Mouse (Mus musculus): Measurements from ENCODE around the gene Adgre5. TPM values are rescaled to one million over a fixed set of nuclear protein-coding genes. Genes with fewer than 3 reads are reported as not detected.

Gene Adgre5
- polyA plus RNA-seq, 1 experiment: 79.2 TPM

DNA sequence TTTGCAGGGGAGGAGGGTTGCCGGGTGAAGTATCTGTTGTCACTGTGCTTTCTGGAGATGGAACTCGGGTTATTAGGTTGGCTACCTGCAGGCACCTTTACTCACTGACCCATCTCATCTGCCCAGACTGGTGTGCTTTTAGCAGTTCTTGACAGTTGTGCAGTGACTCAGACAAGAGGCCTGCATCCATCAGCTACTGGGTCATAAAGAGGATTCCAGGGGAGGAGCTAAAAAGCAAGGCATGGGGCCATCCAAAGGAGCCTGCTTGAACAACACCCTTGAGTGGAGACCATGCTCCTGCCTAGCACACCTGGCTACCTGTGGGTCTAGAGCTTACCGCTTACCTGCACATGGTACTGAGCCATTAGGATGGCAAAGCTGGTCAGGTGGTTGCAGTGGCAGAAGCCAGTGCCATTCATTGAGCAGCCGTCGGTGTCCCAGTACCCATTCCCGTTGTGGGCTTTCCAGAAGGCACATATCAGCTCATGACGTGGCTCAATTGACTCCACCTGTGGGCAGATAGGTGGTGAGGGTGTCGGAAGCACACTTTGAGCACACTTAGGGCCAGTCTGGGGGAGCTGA lies 15.5 kb downstream of the Adgre5 start:
- WGBS: 84% methylated on average over 8 of the region's 8 CpGs
- Histone ChIP-seq H3K4me3 (replicated peaks; ENCODE audit: control insufficient read depth, low read depth, low read length) (no peak overlapping the region), H3K4me1 (ENCODE audit: control insufficient read depth, insufficient read depth, low read length) (no peaks in the 10 kb centered on the region), H3K27ac (ENCODE audit: control insufficient read depth, insufficient read depth, low read depth, low read length, poor library complexity) (no peak overlapping the region)
- no peak for TF ChIP-seq POLR2A (IDR thresholded peaks at IDR 0.05; ENCODE audit: borderline replicate concordance, control insufficient read depth, low read depth, low read length)
- no peak for TF ChIP-seq CTCF (IDR thresholded peaks at IDR 0.05; ENCODE audit: control insufficient read depth, insufficient read depth, low read length)

DNA sequence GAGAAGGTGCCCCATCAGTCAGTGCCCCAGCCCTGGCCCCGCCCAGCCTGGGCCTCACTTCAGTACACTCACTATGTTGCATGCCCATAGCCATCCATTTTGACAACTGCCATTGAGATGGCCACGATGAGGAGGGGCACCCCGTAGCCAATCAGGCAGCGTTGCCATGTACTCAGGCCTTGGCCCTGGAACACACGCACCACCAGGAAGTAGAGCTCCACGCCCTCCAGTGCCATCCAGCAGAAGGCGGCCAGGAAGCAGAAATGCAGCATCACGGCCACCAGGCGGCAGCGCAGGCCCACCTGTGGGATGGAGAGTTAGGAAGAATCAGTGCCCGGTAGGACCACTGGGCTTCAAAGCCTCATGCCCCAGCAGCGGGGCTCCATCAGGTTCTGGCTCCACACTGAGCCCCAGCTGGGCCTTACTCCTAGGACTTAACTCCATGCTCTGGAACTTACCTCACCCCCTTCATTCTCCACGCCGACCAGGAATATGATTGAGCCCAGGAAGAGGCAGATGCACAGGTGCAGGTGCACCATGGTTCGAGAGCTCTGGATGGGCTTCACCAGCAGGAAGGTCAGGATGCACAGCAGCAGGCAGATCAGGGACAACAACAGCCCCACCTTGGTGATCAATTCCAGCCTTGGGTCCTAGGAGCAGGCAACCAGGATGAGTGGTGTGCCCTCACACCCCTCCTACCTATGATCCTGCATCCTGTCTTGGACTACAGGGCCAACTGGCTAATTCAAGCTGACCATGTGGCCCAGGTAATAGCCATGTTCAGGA lies 16.2 kb downstream of the Adgre5 start:
- Histone ChIP-seq H3K4me1 (ENCODE audit: control insufficient read depth, insufficient read depth, low read length) (no peaks in the 10 kb centered on the region), H3K4me3 (replicated peaks; ENCODE audit: control insufficient read depth, low read depth, low read length) (no peak overlapping the region), H3K27ac (ENCODE audit: control insufficient read depth, insufficient read depth, low read depth, low read length, poor library complexity) (no peak overlapping the region)
- TF ChIP-seq CTCF (IDR thresholded peaks at IDR 0.05; ENCODE audit: control insufficient read depth, insufficient read depth, low read length) (peak; percentile 92), POLR2A (IDR thresholded peaks at IDR 0.05; ENCODE audit: borderline replicate concordance, control insufficient read depth, low read depth, low read length) (no peak; the same call in 1 of the 2 replicates)
- WGBS: 34% methylated on average over 15 of the region's 15 CpGs

DNA sequence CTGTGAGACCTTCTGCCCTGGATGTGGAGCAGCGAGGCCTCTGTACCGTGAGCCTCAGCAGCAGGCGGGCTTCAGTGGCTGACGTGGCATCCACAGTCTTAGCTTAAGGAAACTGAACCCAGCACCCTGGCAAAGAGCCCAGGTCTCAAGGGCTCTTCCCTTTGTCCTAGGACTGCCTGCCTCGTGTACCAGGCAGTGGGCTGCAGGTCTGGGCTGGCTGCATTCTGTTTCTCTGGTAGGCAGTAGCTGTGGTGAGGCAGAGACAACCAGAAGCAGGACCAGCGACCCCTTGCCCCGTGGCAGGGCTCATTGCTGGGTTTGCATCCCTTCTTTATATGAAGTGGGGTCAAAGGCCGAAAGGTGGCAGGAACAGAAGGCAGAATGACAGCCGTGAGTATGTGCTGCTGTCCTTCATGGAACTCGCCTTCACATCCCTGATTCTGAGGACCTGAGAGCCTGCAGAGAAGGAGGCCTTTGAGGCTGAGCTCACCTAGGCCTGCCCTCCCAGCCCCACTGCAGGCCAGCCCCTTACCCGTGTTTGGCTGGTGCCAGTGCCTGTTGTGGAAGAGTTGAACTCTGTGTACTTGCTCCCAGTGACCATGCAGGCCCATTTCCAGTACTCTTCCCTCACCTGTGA lies 17.6 kb downstream of the Adgre5 start:
- TF ChIP-seq POLR2A (IDR thresholded peaks at IDR 0.05; ENCODE audit: borderline replicate concordance, control insufficient read depth, low read depth, low read length) (no peak), CTCF (IDR thresholded peaks at IDR 0.05; ENCODE audit: control insufficient read depth, insufficient read depth, low read length) (no peak)
- WGBS: 77% methylated on average over 11 of the region's 11 CpGs
- H3K4me3 ChIP-seq (replicated peaks; ENCODE audit: control insufficient read depth, low read depth, low read length): no peak overlapping the region

DNA sequence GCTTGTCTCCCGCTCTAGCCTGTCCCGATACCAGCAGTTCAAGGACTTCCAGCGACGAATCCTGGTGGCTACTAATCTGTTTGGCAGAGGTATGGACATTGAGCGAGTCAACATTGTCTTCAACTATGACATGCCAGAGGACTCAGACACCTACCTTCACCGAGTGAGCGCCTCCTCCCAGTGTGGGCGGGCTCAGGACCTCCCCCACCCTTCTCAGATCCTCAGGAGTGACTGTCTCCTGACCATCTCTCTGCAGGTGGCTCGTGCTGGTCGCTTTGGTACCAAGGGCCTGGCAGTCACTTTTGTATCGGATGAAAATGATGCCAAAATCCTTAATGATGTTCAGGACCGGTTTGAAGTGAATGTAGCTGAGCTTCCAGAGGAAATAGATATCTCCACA lies 18.5 kb downstream of the Adgre5 start:
- H3K4me3 ChIP-seq (replicated peaks; ENCODE audit: control insufficient read depth, low read depth, low read length): no peak overlapping the region
- no peak for TF ChIP-seq POLR2A (IDR thresholded peaks at IDR 0.05; ENCODE audit: borderline replicate concordance, control insufficient read depth, low read depth, low read length)
- no peak for TF ChIP-seq CTCF (IDR thresholded peaks at IDR 0.05; ENCODE audit: control insufficient read depth, insufficient read depth, low read length)
- H3K4me1 ChIP-seq (ENCODE audit: control insufficient read depth, insufficient read depth, low read length): no peaks in the 10 kb centered on the region
- 88% methylated on average over 12 of the region's 12 CpGs for WGBS
- no peak overlapping the region for H3K27ac ChIP-seq (ENCODE audit: control insufficient read depth, insufficient read depth, low read depth, low read length, poor library complexity)

More for the DNA sequence above, 17.6 kb downstream of the Adgre5 start:
- Histone ChIP-seq H3K4me1 (ENCODE audit: control insufficient read depth, insufficient read depth, low read length) (no peaks in the 10 kb centered on the region), H3K27ac (ENCODE audit: control insufficient read depth, insufficient read depth, low read depth, low read length, poor library complexity) (no peak overlapping the region; the same call in 1 of the 2 replicates)

DNA sequence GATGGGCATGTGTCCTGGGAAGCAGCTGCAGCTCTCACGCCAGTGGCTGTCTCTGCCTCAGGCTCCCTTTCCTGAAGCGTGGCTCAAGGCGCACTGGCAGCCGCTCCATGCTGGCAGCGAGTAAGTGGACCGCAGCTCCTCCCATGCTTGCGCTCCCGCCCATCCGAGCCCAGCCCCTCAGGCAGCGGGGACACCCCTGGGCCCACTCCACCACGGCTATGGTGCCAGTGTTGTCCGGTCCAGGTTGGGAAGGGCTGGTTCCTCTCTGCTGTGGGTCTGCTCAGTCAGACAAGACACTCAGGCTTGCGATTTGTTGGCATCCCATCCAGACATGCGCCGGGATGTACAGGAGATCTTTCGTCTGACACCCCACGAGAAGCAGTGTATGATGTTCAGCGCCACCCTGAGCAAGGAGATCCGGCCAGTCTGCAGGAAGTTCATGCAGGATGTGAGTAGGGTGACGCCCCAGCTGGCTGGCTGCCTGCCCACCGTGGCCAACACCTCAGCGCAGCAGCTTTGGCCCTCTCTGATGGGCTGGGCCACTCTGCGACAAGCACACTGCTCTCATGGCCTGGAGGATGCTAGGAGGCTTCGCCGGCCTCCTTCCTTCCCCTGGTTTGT lies 19.6 kb downstream of the Adgre5 start:
- Histone ChIP-seq H3K4me3 (replicated peaks; ENCODE audit: control insufficient read depth, low read depth, low read length) (no peak overlapping the region), H3K27ac (ENCODE audit: control insufficient read depth, insufficient read depth, low read depth, low read length, poor library complexity) (no peak overlapping the region), H3K4me1 (ENCODE audit: control insufficient read depth, insufficient read depth, low read length) (peaks cover 1% of the 10 kb centered on the region; the same call in 1 of the 2 replicates)
- 76% methylated on average over 25 of the region's 25 CpGs for WGBS
- TF ChIP-seq CTCF (IDR thresholded peaks at IDR 0.05; ENCODE audit: control insufficient read depth, insufficient read depth, low read length) (no peak), POLR2A (IDR thresholded peaks at IDR 0.05; ENCODE audit: borderline replicate concordance, control insufficient read depth, low read depth, low read length) (peak; percentile 20; the same call in 1 of the 2 replicates)

DNA sequence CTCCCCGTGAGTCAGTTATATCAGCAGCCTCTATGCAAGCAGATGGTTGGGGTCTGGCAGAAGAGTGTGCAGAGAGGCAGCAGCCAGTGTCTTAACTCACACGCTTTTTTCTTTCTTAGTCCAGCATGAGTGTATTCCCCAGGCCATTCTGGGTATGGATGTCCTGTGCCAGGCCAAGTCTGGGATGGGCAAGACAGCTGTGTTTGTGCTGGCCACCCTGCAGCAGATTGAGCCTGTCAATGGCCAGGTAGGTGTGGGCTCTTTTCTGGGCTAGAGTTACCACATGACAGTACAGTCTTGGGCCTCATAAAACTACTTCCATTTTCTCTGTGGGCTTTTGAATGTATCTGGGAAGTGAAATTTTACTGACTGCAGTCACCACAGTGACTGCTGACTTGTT lies 21.4 kb downstream of the Adgre5 start:
- H3K4me1 ChIP-seq (ENCODE audit: control insufficient read depth, insufficient read depth, low read length): peaks cover 1% of the 10 kb centered on the region; the same call in 1 of the 2 replicates
- TF ChIP-seq POLR2A (IDR thresholded peaks at IDR 0.05; ENCODE audit: borderline replicate concordance, control insufficient read depth, low read depth, low read length): no peak
- TF ChIP-seq CTCF (IDR thresholded peaks at IDR 0.05; ENCODE audit: control insufficient read depth, insufficient read depth, low read length): no peak
- 85% methylated on average over 2 of the region's 2 CpGs for WGBS
- no peak overlapping the region for H3K4me3 ChIP-seq (replicated peaks; ENCODE audit: control insufficient read depth, low read depth, low read length)
- no peak overlapping the region for H3K27ac ChIP-seq (ENCODE audit: control insufficient read depth, insufficient read depth, low read depth, low read length, poor library complexity)

DNA sequence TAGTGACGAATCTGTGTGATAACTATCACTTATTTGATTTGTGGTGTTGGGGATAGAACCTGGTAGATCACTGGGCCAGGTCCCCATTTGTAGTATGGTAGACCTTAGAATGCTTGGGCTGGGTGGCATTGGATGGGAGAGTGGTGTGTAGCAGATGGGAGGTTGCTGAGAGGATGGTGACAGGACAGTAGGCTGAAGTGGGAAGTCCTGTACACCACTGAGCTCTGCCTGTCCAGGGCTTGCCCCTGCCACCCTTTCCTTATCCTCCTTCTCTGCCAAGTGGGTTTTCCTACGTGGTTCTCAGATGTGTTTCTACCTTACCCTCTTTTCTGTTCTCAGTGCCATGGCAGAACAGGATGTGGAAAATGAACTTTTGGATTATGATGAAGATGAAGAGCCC lies 22.1 kb downstream of the Adgre5 start:
- peaks cover 1% of the 10 kb centered on the region; the same call in 1 of the 2 replicates for H3K4me1 ChIP-seq (ENCODE audit: control insufficient read depth, insufficient read depth, low read length)
- no peak overlapping the region for H3K4me3 ChIP-seq (replicated peaks; ENCODE audit: control insufficient read depth, low read depth, low read length)
- TF ChIP-seq POLR2A (IDR thresholded peaks at IDR 0.05; ENCODE audit: borderline replicate concordance, control insufficient read depth, low read depth, low read length) (no peak), CTCF (IDR thresholded peaks at IDR 0.05; ENCODE audit: control insufficient read depth, insufficient read depth, low read length) (no peak)
- no peak overlapping the region for H3K27ac ChIP-seq (ENCODE audit: control insufficient read depth, insufficient read depth, low read depth, low read length, poor library complexity)
- 71% methylated on average over 2 of the region's 2 CpGs for WGBS

DNA sequence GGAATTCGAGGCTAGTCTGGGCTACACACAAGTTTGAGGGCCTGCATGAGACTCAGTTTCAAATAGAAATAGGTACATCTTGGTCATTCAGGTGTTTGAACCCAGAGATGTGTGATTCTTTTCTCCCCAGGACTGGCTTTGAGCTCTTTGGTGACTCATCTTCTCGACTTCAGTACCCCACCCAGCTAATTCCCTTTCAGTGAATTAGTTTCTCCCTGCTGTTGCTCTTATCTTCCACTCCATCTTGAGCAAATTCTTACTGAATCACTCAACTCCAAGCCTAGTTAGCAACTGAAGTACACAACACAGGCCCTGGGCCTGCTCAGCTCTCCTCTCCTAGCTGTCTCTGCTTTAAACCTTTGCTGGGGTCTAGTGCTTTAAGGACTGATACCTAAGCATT lies 24.6 kb downstream of the Adgre5 start:
- Histone ChIP-seq H3K4me1 (ENCODE audit: control insufficient read depth, insufficient read depth, low read length) (peaks cover 1% of the 10 kb centered on the region; the same call in 1 of the 2 replicates), H3K4me3 (replicated peaks; ENCODE audit: control insufficient read depth, low read depth, low read length) (peak overlapping the region; percentile 49), H3K27ac (ENCODE audit: control insufficient read depth, insufficient read depth, low read depth, low read length, poor library complexity) (no peak overlapping the region)
- 22% methylated on average over 2 of the region's 2 CpGs for WGBS
- TF ChIP-seq CTCF (IDR thresholded peaks at IDR 0.05; ENCODE audit: control insufficient read depth, insufficient read depth, low read length) (no peak), POLR2A (IDR thresholded peaks at IDR 0.05; ENCODE audit: borderline replicate concordance, control insufficient read depth, low read depth, low read length) (no peak)

All from bone marrow, adult 2 months (tissue).